Mouse (Mus musculus): Measurements from ENCODE around the gene Acsbg2.

- TF ChIP-seq CTCF (IDR thresholded peaks at IDR 0.05; ENCODE audit: low read depth, low read length) (no peak), POLR2A (IDR thresholded peaks at IDR 0.05; ENCODE audit: extremely low read depth, insufficient read depth, low read length) (no peak)
Measured at GRCm38 (mm10) chr17:56851167-56851566, 23.1 kb downstream of the Acsbg2 start.

Data from liver, adult 2 months (tissue).